Mouse (Mus musculus): ENCODE measurements around the gene Hdac10. TPM values are rescaled to one million over a fixed set of nuclear protein-coding genes. Genes with fewer than 3 reads are reported as not detected.

Gene Hdac10
- polyA plus RNA-seq (2012; rRNA removed): 24.9 and 28.9 TPM in 2 replicates

DNA sequence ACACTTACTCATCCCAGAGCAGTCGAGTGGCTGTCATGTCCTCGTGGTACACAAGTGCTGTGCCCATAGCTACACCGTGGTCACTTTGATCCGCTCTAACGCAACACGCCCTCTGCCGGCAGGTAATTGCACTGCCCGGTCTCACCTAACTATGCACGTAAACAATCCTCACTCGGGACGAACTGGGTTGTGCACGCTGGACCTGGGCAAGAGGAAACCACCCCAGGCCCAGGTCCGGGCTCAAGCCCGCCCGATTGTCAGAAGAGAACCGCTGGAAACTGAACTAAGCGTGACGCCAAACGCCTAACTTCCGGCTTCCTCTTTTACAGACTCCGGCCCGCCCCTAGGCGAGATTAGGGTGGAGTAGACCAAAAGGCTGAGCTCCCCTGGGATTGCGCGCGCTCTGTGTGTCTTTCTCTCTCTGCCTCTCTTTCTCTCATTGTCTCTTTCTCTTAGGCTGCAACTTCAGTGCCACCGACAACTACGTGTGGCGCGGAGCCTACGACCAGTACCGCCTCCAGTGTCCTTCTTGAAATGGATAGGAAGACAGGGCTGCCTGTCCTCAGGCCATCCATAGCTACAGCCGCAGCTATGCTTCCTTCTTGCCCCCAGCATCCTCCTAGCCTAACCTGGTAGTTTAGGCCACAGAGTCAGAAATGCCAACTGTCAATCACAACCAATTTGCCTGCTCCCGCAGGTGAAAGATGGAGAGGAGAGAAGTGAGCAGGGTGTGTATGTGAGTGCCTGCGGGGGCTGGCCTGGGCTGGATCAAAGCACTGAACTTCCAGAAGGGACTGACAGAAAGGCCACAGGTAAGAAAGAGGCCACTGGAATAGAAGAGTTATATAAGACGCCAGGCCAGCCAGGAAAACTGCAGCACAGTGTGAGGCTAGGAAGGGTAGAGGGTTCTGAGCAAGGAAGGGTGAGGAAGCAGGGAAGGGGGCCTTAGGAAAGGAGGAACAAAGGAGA is at the start of gene Hdac10:
Gene Hdac10 (minus strand): TSS at position 319 of the 969 bp plus-strand sequence.
- peak; percentile 67 to 90 for DNase-seq (ENCODE audit: extremely low spot score in 1 of 2, low spot score in 1 of 2)

DNA sequence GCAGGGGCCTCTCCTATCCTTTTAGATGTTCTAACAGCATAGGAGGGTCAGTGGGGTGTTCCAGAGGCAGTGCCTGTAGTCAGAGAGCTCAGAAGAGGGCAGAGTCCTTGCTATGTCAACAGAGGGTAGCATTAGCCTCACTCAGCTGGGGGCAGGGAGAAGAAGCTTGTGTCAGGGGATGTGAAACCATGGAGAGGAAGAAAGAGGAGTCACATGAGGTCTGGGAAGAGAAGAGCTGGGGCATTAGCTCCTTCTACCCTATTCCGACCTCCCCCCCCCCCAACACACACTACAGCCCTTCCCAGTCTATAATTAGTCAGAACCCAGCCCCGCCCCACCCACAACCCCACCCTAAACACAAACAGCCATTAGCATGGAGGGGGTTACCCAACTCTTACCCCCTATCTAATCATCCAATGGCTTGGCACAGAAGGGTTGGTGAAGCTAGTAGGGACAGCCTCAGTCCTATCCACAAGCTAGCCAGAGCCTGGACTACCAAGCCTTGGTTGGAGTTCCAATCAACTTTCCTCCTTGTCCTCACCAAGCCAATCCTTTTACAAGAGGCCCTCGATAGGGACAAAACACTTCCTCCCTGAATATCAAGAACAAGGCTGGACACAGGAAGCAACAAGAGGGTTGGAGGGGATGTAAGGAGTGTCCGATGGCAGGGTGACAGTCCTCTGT is 49.2 kb upstream of the Hdac10 start:
- no peak for DNase-seq (ENCODE audit: extremely low spot score in 1 of 2, low spot score in 1 of 2)

GRCm38 (mm10) chr15:89177121-89177520 is 48.6 kb upstream of the Hdac10 start:
- DNase-seq (ENCODE audit: extremely low spot score in 1 of 2, low spot score in 1 of 2): peak in 1 of 2 experiments; percentile 66

DNA sequence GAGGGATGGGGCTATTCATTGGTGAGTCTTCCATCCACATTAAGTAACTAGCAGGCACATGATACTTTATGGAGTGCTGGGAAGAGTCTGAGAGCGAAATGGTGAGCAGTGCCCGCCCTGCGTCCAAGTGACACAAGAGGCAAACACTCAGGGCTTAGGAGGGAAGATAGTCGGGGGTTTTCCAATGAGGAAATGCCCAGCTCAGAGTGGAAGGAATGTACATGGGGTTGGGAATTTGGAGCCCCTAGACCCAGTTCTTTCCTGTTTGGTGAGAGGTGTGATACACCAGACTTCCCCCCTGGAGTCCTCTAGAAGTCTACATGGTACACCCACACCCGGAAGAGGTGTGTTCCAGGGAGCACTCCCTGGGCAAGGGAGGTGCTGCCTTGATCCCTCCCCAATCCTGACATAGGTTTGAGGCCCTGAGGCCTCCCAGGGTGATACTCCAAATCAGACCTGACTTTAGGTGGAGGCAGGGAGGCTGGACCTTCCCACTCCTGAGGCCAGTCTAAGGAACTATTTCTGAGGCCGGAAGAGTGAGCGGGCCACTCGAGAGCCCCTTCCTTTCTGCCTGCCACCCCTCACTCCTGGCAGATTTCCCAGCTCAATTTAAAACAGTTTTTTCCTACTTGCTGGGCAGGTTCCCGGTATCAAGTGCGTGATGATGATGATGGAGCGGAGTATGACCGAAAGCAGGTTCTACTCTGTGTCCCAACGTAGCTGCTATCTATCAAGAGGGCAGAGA is 47.1 kb upstream of the Hdac10 start:
- no peak for DNase-seq (ENCODE audit: extremely low spot score in 1 of 2, low spot score in 1 of 2)

GRCm38 (mm10) chr15:89174889-89175339 is 46.4 kb upstream of the Hdac10 start:
- no peak for DNase-seq (ENCODE audit: extremely low spot score in 1 of 2, low spot score in 1 of 2)

- DNase-seq (ENCODE audit: extremely low spot score in 1 of 2, low spot score in 1 of 2): no peak
These were observed 45.4 kb upstream of the Hdac10 start for GRCm38 (mm10) chr15:89173906-89174214.

DNA sequence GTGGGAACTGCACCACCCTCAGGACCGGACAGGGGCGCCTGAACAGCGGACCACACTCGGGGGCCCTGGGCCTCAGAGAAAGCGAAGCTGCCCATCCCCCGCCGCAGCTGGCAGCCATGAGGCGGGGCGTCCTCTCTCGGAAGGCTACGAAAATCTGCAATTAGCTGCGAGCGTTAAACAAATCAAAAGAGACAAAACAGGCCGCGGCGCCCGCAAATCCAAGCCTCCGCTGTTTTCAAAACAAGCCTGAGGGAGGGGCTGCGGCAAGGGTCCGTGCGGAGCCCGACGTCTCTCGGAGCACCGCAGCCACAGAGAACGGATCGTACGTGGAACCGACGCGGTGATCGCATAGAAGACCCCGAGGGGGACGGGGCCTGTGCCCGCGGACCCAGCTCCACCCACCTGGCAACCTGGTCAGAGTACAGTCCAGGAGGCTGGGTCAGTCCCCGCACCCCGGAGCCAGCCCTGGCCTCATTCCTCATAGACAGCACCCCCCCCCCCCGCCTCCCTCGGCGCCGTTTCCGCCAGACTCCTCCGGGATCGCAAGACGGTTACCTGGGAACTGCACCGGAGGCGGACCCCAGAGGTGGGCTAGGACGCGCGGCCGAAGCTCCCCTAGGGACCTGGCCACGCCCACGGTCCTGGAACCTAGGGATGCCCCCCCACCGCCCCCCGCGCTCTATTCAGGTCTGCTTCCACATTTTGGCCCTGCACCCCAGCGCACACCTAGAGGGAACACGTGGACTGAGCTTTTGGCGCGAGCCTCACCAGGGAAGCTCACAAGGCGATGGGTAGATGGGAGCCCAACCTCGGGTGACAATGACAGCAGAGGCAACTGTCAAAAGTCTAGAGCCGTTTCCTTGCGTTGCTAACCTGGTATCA is 44.8 kb upstream of the Hdac10 start:
- no peak for DNase-seq (ENCODE audit: extremely low spot score in 1 of 2, low spot score in 1 of 2)

DNA sequence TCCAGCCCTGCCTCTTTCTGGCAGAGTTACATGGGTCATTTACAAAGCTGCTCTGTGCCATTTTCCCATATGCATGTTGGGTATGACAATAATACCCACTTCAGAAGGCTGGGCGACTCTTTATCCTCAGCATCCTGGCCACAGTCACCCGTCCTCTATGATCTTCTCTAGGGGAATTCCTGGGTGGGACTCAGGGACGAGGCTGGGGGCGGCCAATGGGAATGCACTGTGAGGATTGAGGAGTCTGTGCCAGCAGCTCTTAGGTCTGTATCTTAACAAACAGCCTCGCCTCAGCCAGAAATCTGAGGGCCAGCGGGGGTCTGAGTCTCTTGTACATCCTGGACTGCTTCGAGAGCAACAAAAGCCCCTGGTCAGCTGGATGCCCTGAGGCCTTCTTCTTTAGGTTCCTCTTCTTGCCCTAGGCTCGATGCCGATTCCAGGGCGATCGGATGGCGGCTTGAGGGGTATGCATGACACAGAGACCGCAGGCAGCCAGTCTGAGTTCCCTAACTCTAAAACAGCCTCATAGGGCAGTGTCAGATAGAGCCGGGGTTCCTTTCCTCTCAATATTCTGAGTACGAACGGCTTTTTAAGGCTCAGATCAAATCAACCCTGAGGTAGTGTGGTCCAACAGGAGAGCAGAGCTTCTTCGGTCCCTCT is 43.9 kb upstream of the Hdac10 start:
- no peak for DNase-seq (ENCODE audit: extremely low spot score in 1 of 2, low spot score in 1 of 2)

GRCm38 (mm10) chr15:89171526-89172051 is 43.1 kb upstream of the Hdac10 start:
- no peak for DNase-seq (ENCODE audit: extremely low spot score in 1 of 2, low spot score in 1 of 2)

DNA sequence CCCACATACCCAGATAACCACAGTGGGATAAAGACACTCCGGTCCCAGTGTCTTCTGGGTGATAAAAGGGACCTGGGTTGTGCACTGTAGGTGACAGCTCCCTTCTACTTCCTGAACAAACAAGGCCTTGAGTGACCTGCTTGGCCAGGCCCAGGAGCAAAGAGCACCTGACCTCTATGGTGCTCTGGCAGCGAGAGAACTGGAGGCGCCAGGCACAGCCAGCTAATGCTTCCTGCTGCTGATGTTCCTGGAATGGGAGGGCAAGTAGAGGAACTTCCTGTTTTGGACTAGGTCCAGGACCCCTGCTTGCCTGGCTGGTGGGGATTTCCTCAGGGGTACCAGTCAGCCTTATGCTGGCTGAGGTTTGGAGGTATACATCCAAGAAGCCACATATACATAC is 41.6 kb upstream of the Hdac10 start:
- no peak for DNase-seq (ENCODE audit: extremely low spot score in 1 of 2, low spot score in 1 of 2)

GRCm38 (mm10) chr15:89169431-89169830 is 40.9 kb upstream of the Hdac10 start:
- DNase-seq (ENCODE audit: extremely low spot score in 1 of 2, low spot score in 1 of 2): peak; percentile 81 to 90

- no peak for DNase-seq (ENCODE audit: extremely low spot score in 1 of 2, low spot score in 1 of 2)
These were observed 40.4 kb upstream of the Hdac10 start for GRCm38 (mm10) chr15:89168922-89169321.

DNA sequence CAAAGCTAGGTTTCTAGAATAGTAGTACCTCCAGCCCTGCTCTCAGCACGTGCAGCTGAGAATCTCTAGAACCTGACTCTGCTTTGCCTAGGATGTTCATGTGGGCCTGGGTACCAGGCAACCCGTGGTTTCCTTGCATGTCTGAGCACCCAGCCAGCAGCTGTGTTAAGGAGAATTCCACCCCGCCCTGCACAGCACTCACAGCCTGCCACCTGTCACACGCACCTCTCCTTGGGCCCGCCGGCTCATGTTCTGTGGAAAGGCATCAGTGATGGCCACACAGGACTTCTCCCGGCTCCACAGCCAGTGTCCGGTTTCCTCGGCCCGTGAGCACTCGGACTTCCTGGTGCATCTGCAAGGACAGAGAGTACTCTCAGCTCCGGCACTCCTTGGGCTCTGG is 37.0 kb upstream of the Hdac10 start:
- DNase-seq (ENCODE audit: extremely low spot score in 1 of 2, low spot score in 1 of 2): no peak

DNA sequence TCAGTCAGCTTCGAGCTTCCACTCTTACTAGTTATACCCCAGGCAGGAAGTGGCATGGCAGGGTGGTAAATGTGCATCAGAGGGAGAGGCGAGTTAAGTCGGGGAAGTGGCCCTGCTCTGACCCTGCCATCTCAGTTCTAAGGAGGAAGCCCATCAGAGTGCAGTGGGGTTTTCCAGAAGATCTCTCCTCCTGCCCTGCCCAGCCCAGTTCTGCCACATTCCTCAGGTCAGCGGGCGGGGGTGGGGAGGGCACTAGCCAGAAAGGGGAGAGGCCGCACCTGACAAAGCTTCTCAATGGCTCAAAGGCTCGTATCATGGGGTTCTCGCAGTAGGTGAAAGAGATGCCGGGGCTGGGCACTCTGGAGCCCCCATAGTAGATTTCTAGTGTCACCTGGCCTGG is 32.9 kb upstream of the Hdac10 start:
- no peak for DNase-seq (ENCODE audit: extremely low spot score in 1 of 2, low spot score in 1 of 2)

- no peak for DNase-seq (ENCODE audit: extremely low spot score in 1 of 2, low spot score in 1 of 2)
These were observed 30.0 kb upstream of the Hdac10 start for GRCm38 (mm10) chr15:89158516-89158915.

DNA sequence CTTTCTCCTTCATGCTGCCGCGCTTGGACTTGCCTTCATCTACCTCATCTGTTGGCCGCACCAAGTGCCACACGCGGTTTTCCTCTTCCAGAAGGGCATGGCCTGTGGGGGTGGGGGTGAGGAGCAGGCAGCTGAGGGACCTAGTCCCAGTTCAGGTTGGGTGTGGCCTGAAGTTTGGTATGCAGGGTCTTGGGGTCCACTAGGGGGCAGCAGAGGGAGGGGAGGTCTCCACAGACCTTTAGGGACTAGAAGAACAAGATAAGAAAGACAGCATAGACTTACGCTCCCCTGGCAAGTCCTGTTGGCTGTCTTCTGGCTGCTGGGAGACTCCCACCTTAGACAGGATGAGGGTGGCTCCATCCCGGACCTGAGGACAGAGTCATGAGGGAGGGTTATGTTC is 29.5 kb upstream of the Hdac10 start:
- DNase-seq (ENCODE audit: extremely low spot score in 1 of 2, low spot score in 1 of 2): no peak

- DNase-seq (ENCODE audit: extremely low spot score in 1 of 2, low spot score in 1 of 2): no peak
These were observed 23.8 kb upstream of the Hdac10 start for GRCm38 (mm10) chr15:89152312-89152711.

GRCm38 (mm10) chr15:89150041-89150390 is 21.5 kb upstream of the Hdac10 start:
- DNase-seq (ENCODE audit: extremely low spot score in 1 of 2, low spot score in 1 of 2): no peak

GRCm38 (mm10) chr15:89149271-89150040 is 21.0 kb upstream of the Hdac10 start, which contains the start of gene Mapk11:
Gene Mapk11, minus strand, starts transcription at chr15:89149628.
- peak in 1 of 2 experiments; percentile 52 for DNase-seq (ENCODE audit: extremely low spot score in 1 of 2, low spot score in 1 of 2)
